Mouse (Mus musculus) cortical plate, adult 2 months (tissue): ENCODE results near the gene Dnmt1.

Experiments used
- CTCF ChIP-seq: fragments of 200-500 bp; IDR thresholded peaks from 2 replicates; pipeline ENCODE4 v1.5.1; 2011; ENCODE audit warnings: mild to moderate bottlenecking, control low read depth, low read length; ENCODE audit not compliant: insufficient read depth; ENCODE audit errors: extremely low read depth
- POLR2A ChIP-seq: fragments of 200-500 bp; IDR thresholded peaks from 2 replicates; pipeline ENCODE4 v1.6.1; 2011; ENCODE audit warnings: mild to moderate bottlenecking, low read length, control low read depth; ENCODE audit not compliant: insufficient read depth; ENCODE audit errors: extremely low read depth

DNA sequence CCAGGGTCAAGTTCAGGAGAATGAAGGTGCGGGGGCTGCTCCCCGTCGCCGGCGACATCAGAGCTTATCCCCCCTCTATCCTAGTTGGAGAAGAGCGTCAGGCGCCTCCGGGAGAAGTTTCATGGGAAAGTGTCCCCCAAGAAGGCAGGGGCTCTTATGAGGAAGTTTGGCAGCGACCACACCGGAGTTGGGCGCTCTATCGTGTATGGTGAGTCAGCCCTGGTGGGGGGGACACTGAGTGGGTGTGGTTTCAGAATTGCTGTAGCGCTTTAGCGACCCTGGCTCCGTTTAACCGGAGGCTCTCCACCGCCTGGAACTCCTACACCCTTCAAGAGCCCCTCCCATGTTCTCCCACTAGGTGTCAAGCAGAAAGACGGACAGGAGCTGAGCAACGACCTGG lies 90.4 kb downstream of the Dnmt1 start:
- TF ChIP-seq POLR2A: no peak
- no peak for TF ChIP-seq CTCF
